Mouse (Mus musculus): ENCODE data around the gene Clnk. TPM values are rescaled to one million over a fixed set of nuclear protein-coding genes. Genes with fewer than 3 reads are reported as not detected.
"Not testable (repeated sequence)": the region's sequence is repeated elsewhere in the genome, so short reads cannot be mapped to it uniquely, and the experiment has no call there.

Gene Clnk
- polyA plus RNA-seq (2012; rRNA removed), result 0.61 and 0.70 TPM in 2 replicates

GRCm38 (mm10) chr5:38876622-38877021 is at the start of gene Clnk:
TSS of gene Clnk (minus strand) at chr5:38876812.
- H3K27ac ChIP-seq (ENCODE audit: insufficient read depth, low read depth, low read length), result no peak within 1 kb of the TSS
- 84% methylated on average over 11 of the region's 11 CpGs for WGBS
- no peak for DNase-seq

GRCm38 (mm10) chr5:38905271-38905670 is 28.7 kb upstream of the Clnk start:
- H3K4me3 ChIP-seq (ENCODE audit: insufficient read depth, low read depth, low read length), result no peak overlapping the region
- no peak overlapping the region for H3K27ac ChIP-seq (ENCODE audit: insufficient read depth, low read depth, low read length)
- 36% methylated on average over 3 of the region's 3 CpGs for WGBS
- no peaks in the 10 kb centered on the region for H3K27me3 ChIP-seq (replicated peaks; ENCODE audit: control insufficient read depth, insufficient read depth, low read length)
- H3K36me3 ChIP-seq (ENCODE audit: control insufficient read depth, insufficient read depth, low read length), result no peaks in the 10 kb centered on the region
- no peaks in the 10 kb centered on the region for H3K4me1 ChIP-seq (ENCODE audit: control insufficient read depth, insufficient read depth, low read length)
- DNase-seq, result no peak
- no peak for TF ChIP-seq CTCF (conservative IDR thresholded peaks at IDR 0.05; ENCODE audit: insufficient read depth, insufficient read length, low read depth, low read length)
- TF ChIP-seq POLR2A (IDR thresholded peaks at IDR 0.05; ENCODE audit: low read depth, low read length), result no peak

More at GRCm38 (mm10) chr5:38876622-38877021, at the start of gene Clnk:
- TF ChIP-seq POLR2A (IDR thresholded peaks at IDR 0.05; ENCODE audit: low read depth, low read length) (no peak), CTCF (conservative IDR thresholded peaks at IDR 0.05; ENCODE audit: insufficient read depth, insufficient read length, low read depth, low read length) (no peak)
- Histone ChIP-seq H3K4me1 (ENCODE audit: control insufficient read depth, insufficient read depth, low read length) (no peaks in the 10 kb centered on the region), H3K4me3 (ENCODE audit: insufficient read depth, low read depth, low read length) (no peak within 1 kb of the TSS), H3K27me3 (replicated peaks; ENCODE audit: control insufficient read depth, insufficient read depth, low read length) (no peaks in the 10 kb centered on the region), H3K36me3 (ENCODE audit: control insufficient read depth, insufficient read depth, low read length) (no peaks in the 10 kb centered on the region)

GRCm38 (mm10) chr5:38904528-38905044 is 28.0 kb upstream of the Clnk start:
- WGBS, result 95% methylated on average over 3 of the region's 3 CpGs
- Histone ChIP-seq H3K4me1 (ENCODE audit: control insufficient read depth, insufficient read depth, low read length) (no peaks in the 10 kb centered on the region), H3K4me3 (ENCODE audit: insufficient read depth, low read depth, low read length) (no peak overlapping the region), H3K27ac (ENCODE audit: insufficient read depth, low read depth, low read length) (no peak overlapping the region), H3K36me3 (ENCODE audit: control insufficient read depth, insufficient read depth, low read length) (no peaks in the 10 kb centered on the region), H3K27me3 (replicated peaks; ENCODE audit: control insufficient read depth, insufficient read depth, low read length) (no peaks in the 10 kb centered on the region)
- TF ChIP-seq POLR2A (IDR thresholded peaks at IDR 0.05; ENCODE audit: low read depth, low read length) (no peak), CTCF (conservative IDR thresholded peaks at IDR 0.05; ENCODE audit: insufficient read depth, insufficient read length, low read depth, low read length) (no peak)
- no peak for DNase-seq

DNA sequence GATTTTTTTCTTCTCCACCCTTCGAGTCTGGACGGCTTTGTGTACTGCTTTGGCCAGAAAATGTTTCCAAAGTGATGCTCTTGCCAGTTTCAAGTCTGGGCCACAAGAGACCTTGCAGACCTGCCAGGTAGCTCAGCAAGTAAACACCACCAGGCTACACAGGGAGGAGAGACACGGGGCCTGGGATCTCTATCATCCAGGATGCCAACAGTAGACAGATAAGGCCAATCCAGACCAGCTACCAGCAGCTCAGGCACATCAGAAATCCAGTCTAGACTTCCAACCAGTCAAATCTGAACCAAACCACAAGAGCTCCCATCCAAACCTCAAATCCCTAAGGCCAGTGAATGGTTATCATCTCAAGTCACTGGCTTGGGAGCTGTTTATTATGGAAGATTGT is 26.3 kb upstream of the Clnk start:
- H3K27me3 ChIP-seq (replicated peaks; ENCODE audit: control insufficient read depth, insufficient read depth, low read length), result no peaks in the 10 kb centered on the region
- no peak overlapping the region for H3K27ac ChIP-seq (ENCODE audit: insufficient read depth, low read depth, low read length)
- WGBS, result 84% methylated on average over 3 of the region's 3 CpGs
- H3K4me1 ChIP-seq (ENCODE audit: control insufficient read depth, insufficient read depth, low read length), result no peaks in the 10 kb centered on the region; the same call in 1 of the 2 replicates
- DNase-seq, result no peak
- no peak overlapping the region for H3K4me3 ChIP-seq (ENCODE audit: insufficient read depth, low read depth, low read length)
- no peaks in the 10 kb centered on the region for H3K36me3 ChIP-seq (ENCODE audit: control insufficient read depth, insufficient read depth, low read length)
- TF ChIP-seq POLR2A (IDR thresholded peaks at IDR 0.05; ENCODE audit: low read depth, low read length) (no peak), CTCF (conservative IDR thresholded peaks at IDR 0.05; ENCODE audit: insufficient read depth, insufficient read length, low read depth, low read length) (no peak)

DNA sequence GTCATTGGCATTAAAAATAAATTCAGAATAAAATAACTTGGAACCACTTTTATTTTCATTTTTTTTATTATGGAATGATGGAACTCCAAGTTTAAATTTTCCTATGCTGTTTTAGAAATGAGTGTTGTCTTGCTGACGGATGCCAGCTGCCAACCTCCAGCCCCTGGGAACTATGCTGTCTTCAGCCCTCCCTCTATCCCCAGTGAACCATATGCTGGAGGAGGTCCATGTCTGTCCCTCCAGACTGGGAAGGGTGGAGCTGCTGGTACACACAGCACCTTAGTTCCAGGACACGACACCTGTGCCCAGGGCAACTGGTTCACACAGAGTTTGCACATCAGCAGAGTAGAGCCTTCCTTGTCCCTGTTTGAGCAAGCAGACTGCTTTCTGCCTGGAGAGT is 22.4 kb upstream of the Clnk start:
- no peak for TF ChIP-seq CTCF (conservative IDR thresholded peaks at IDR 0.05; ENCODE audit: insufficient read depth, insufficient read length, low read depth, low read length)
- no peak for TF ChIP-seq POLR2A (IDR thresholded peaks at IDR 0.05; ENCODE audit: low read depth, low read length)
- H3K4me1 ChIP-seq (ENCODE audit: control insufficient read depth, insufficient read depth, low read length), result no peaks in the 10 kb centered on the region; the same call in 1 of the 2 replicates
- no peak overlapping the region for H3K27ac ChIP-seq (ENCODE audit: insufficient read depth, low read depth, low read length)
- 59% methylated on average over 2 of the region's 2 CpGs for WGBS
- H3K36me3 ChIP-seq (ENCODE audit: control insufficient read depth, insufficient read depth, low read length), result no peaks in the 10 kb centered on the region
- DNase-seq, result no peak
- no peak overlapping the region for H3K4me3 ChIP-seq (ENCODE audit: insufficient read depth, low read depth, low read length)
- no peaks in the 10 kb centered on the region for H3K27me3 ChIP-seq (replicated peaks; ENCODE audit: control insufficient read depth, insufficient read depth, low read length)

- Histone ChIP-seq H3K27ac (ENCODE audit: insufficient read depth, low read depth, low read length) (no peak overlapping the region), H3K27me3 (replicated peaks; ENCODE audit: control insufficient read depth, insufficient read depth, low read length) (no peaks in the 10 kb centered on the region), H3K4me1 (ENCODE audit: control insufficient read depth, insufficient read depth, low read length) (no peaks in the 10 kb centered on the region), H3K36me3 (ENCODE audit: control insufficient read depth, insufficient read depth, low read length) (no peaks in the 10 kb centered on the region), H3K4me3 (ENCODE audit: insufficient read depth, low read depth, low read length) (no peak overlapping the region)
- no peak for DNase-seq
- 93% methylated on average over 1 of the region's 1 CpGs for WGBS
- TF ChIP-seq POLR2A (IDR thresholded peaks at IDR 0.05; ENCODE audit: low read depth, low read length), result no peak
- TF ChIP-seq CTCF (conservative IDR thresholded peaks at IDR 0.05; ENCODE audit: insufficient read depth, insufficient read length, low read depth, low read length), result no peak
Observed at GRCm38 (mm10) chr5:38888646-38889045, 12.0 kb upstream of the Clnk start.

GRCm38 (mm10) chr5:38886623-38887275 is 10.1 kb upstream of the Clnk start:
- DNase-seq, result no peak
- Histone ChIP-seq H3K27ac (ENCODE audit: insufficient read depth, low read depth, low read length) (no peak overlapping the region), H3K27me3 (replicated peaks; ENCODE audit: control insufficient read depth, insufficient read depth, low read length) (no peaks in the 10 kb centered on the region), H3K36me3 (ENCODE audit: control insufficient read depth, insufficient read depth, low read length) (no peaks in the 10 kb centered on the region), H3K4me3 (ENCODE audit: insufficient read depth, low read depth, low read length) (no peak overlapping the region), H3K4me1 (ENCODE audit: control insufficient read depth, insufficient read depth, low read length) (no peaks in the 10 kb centered on the region)
- no peak for TF ChIP-seq POLR2A (IDR thresholded peaks at IDR 0.05; ENCODE audit: low read depth, low read length)
- TF ChIP-seq CTCF (conservative IDR thresholded peaks at IDR 0.05; ENCODE audit: insufficient read depth, insufficient read length, low read depth, low read length), result no peak
- WGBS, result 86% methylated on average over 2 of the region's 2 CpGs

- not testable (repeated sequence) for H3K27me3 ChIP-seq (replicated peaks; ENCODE audit: control insufficient read depth, insufficient read depth, low read length); H3K36me3 ChIP-seq (ENCODE audit: control insufficient read depth, insufficient read depth, low read length); H3K4me3 ChIP-seq (ENCODE audit: insufficient read depth, low read depth, low read length); DNase-seq; H3K4me1 ChIP-seq (ENCODE audit: control insufficient read depth, insufficient read depth, low read length); H3K27ac ChIP-seq (ENCODE audit: insufficient read depth, low read depth, low read length)
- WGBS, result 95% methylated on average over 1 of the region's 1 CpGs
Observed at GRCm38 (mm10) chr5:38882635-38883034, 6.0 kb upstream of the Clnk start.

All from kidney, adult 2 months (tissue).